Mouse (Mus musculus): Measurements from ENCODE around the gene Cacna1d. TPM values are rescaled to one million over a fixed set of nuclear protein-coding genes. Genes with fewer than 3 reads are reported as not detected.

Cacna1d gene
- total and polyA plus RNA-seq, 2 experiments: 0.55 to 0.72 TPM

GRCm38 (mm10) chr14:30362370-30362769 is 128.9 kb downstream of the Cacna1d start:
- H3K36me3 ChIP-seq (ENCODE audit: control insufficient read depth, insufficient read depth, low read length): no peaks in the 10 kb centered on the region
- no peak for TF ChIP-seq CTCF (IDR thresholded peaks at IDR 0.05; ENCODE audit: low read depth, low read length)

GRCm38 (mm10) chr14:30360478-30360877 is 130.8 kb downstream of the Cacna1d start:
- H3K4me3 ChIP-seq (ENCODE audit: insufficient read depth, low read depth, low read length): no peak overlapping the region
- TF ChIP-seq CTCF (IDR thresholded peaks at IDR 0.05; ENCODE audit: low read depth, low read length) (no peak), POLR2A (IDR thresholded peaks at IDR 0.05; ENCODE audit: extremely low read depth, insufficient read depth, low read length) (no peak)
- H3K9ac ChIP-seq (ENCODE audit: low read depth, low read length): no peak overlapping the region
- no peaks in the 10 kb centered on the region for H3K79me2 ChIP-seq (ENCODE audit: control insufficient read depth, insufficient read depth, low read length)
- 92% methylated on average over 4 of the region's 4 CpGs for WGBS
- H3K27me3 ChIP-seq (ENCODE audit: control insufficient read depth, insufficient read depth, low read length): no peaks in the 10 kb centered on the region
- no peak overlapping the region for H3K27ac ChIP-seq (replicated peaks; ENCODE audit: insufficient read depth, low read depth, low read length)
- no peak for DNase-seq (ENCODE audit: extremely low read depth, low read depth, low spot score)
- H3K4me1 ChIP-seq (ENCODE audit: control insufficient read depth, insufficient read depth, low read length): no peaks in the 10 kb centered on the region
- no peaks in the 10 kb centered on the region for H3K36me3 ChIP-seq (ENCODE audit: control insufficient read depth, insufficient read depth, low read length)

More at GRCm38 (mm10) chr14:30362370-30362769, 128.9 kb downstream of the Cacna1d start:
- no peak for DNase-seq (ENCODE audit: extremely low read depth, low read depth, low spot score)
- no peak overlapping the region for H3K9ac ChIP-seq (ENCODE audit: low read depth, low read length)
- no peaks in the 10 kb centered on the region for H3K79me2 ChIP-seq (ENCODE audit: control insufficient read depth, insufficient read depth, low read length)
- no peaks in the 10 kb centered on the region for H3K4me1 ChIP-seq (ENCODE audit: control insufficient read depth, insufficient read depth, low read length)
- no peak overlapping the region for H3K4me3 ChIP-seq (ENCODE audit: insufficient read depth, low read depth, low read length)
- no peak overlapping the region for H3K27ac ChIP-seq (replicated peaks; ENCODE audit: insufficient read depth, low read depth, low read length)
- 92% methylated on average over 4 of the region's 4 CpGs for WGBS
- H3K27me3 ChIP-seq (ENCODE audit: control insufficient read depth, insufficient read depth, low read length): no peaks in the 10 kb centered on the region

DNA sequence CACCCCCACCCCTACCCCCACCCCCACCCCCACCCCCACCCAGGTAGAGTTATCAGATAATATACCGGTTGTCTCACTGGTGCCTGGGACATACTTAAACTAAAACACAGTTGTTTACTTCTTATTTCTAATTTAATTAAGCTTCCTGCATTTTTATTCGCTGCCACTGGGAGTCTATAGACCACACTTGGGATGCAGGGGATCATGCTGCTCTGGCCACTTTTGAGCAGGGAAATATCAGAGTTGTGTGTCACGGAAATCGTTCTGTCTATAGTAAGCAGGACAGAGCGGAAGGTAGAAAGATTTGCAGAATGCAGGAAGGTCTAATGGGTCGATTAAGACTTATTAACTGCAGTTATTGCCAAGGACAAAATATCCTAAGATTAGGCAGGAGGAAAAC is 131.3 kb downstream of the Cacna1d start:
- Histone ChIP-seq H3K27ac (replicated peaks; ENCODE audit: insufficient read depth, low read depth, low read length) (no peak overlapping the region), H3K79me2 (ENCODE audit: control insufficient read depth, insufficient read depth, low read length) (no peaks in the 10 kb centered on the region), H3K4me3 (ENCODE audit: insufficient read depth, low read depth, low read length) (no peak overlapping the region), H3K36me3 (ENCODE audit: control insufficient read depth, insufficient read depth, low read length) (no peaks in the 10 kb centered on the region), H3K27me3 (ENCODE audit: control insufficient read depth, insufficient read depth, low read length) (no peaks in the 10 kb centered on the region), H3K4me1 (ENCODE audit: control insufficient read depth, insufficient read depth, low read length) (no peaks in the 10 kb centered on the region), H3K9ac (ENCODE audit: low read depth, low read length) (no peak overlapping the region)
- WGBS: 70% methylated on average over 6 of the region's 6 CpGs
- TF ChIP-seq CTCF (IDR thresholded peaks at IDR 0.05; ENCODE audit: low read depth, low read length): no peak
- no peak for TF ChIP-seq POLR2A (IDR thresholded peaks at IDR 0.05; ENCODE audit: extremely low read depth, insufficient read depth, low read length)
- DNase-seq (ENCODE audit: extremely low read depth, low read depth, low spot score): no peak

GRCm38 (mm10) chr14:30358028-30358427 is 133.2 kb downstream of the Cacna1d start:
- H3K27me3 ChIP-seq (ENCODE audit: control insufficient read depth, insufficient read depth, low read length): peaks cover 2% of the 10 kb centered on the region; the same call in 1 of the 2 replicates
- no peak for TF ChIP-seq CTCF (IDR thresholded peaks at IDR 0.05; ENCODE audit: low read depth, low read length)
- TF ChIP-seq POLR2A (IDR thresholded peaks at IDR 0.05; ENCODE audit: extremely low read depth, insufficient read depth, low read length): no peak

GRCm38 (mm10) chr14:30356456-30356855 is 134.8 kb downstream of the Cacna1d start:
- Histone ChIP-seq H3K27me3 (ENCODE audit: control insufficient read depth, insufficient read depth, low read length) (peaks cover 2% of the 10 kb centered on the region; the same call in 1 of the 2 replicates), H3K79me2 (ENCODE audit: control insufficient read depth, insufficient read depth, low read length) (no peaks in the 10 kb centered on the region), H3K9ac (ENCODE audit: low read depth, low read length) (no peak overlapping the region), H3K4me1 (ENCODE audit: control insufficient read depth, insufficient read depth, low read length) (0 out of 2 replicates have a peak, but pooled peaks cover 2% of the 10 kb centered on the region), H3K4me3 (ENCODE audit: insufficient read depth, low read depth, low read length) (no peak overlapping the region), H3K36me3 (ENCODE audit: control insufficient read depth, insufficient read depth, low read length) (no peaks in the 10 kb centered on the region), H3K27ac (replicated peaks; ENCODE audit: insufficient read depth, low read depth, low read length) (no peak overlapping the region)
- WGBS: 85% methylated on average over 3 of the region's 3 CpGs
- DNase-seq (ENCODE audit: extremely low read depth, low read depth, low spot score): no peak
- TF ChIP-seq POLR2A (IDR thresholded peaks at IDR 0.05; ENCODE audit: extremely low read depth, insufficient read depth, low read length) (no peak), CTCF (IDR thresholded peaks at IDR 0.05; ENCODE audit: low read depth, low read length) (no peak)

More at GRCm38 (mm10) chr14:30358028-30358427, 133.2 kb downstream of the Cacna1d start:
- no peaks in the 10 kb centered on the region for H3K4me1 ChIP-seq (ENCODE audit: control insufficient read depth, insufficient read depth, low read length)
- H3K79me2 ChIP-seq (ENCODE audit: control insufficient read depth, insufficient read depth, low read length): no peaks in the 10 kb centered on the region
- no peak overlapping the region for H3K27ac ChIP-seq (replicated peaks; ENCODE audit: insufficient read depth, low read depth, low read length)
- H3K9ac ChIP-seq (ENCODE audit: low read depth, low read length): no peak overlapping the region
- no peak overlapping the region for H3K4me3 ChIP-seq (ENCODE audit: insufficient read depth, low read depth, low read length)
- DNase-seq (ENCODE audit: extremely low read depth, low read depth, low spot score): no peak
- WGBS: 77% methylated on average over 1 of the region's 1 CpGs
- no peaks in the 10 kb centered on the region for H3K36me3 ChIP-seq (ENCODE audit: control insufficient read depth, insufficient read depth, low read length)

DNA sequence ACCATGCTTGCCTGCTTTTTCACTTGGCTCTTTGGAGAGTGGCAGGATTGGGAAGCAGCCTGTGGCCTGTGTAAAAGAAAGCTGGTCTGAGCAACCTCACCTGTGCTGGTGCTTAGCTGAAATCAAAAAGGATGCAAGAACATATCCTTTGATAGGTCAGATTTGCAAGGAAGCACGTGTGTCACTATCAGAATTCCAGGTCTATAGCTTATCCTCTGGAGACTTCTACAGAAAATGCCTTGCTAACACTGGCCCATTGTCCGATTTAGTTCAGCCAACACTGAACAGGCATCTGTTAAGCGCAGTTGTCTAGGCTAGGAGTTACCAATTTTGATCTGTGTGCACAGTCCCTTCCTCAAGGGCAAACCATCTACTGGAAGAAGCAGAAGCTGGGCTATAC is 136.5 kb downstream of the Cacna1d start:
- Histone ChIP-seq H3K36me3 (ENCODE audit: control insufficient read depth, insufficient read depth, low read length) (no peaks in the 10 kb centered on the region), H3K4me1 (ENCODE audit: control insufficient read depth, insufficient read depth, low read length) (0 out of 2 replicates have a peak, but pooled peaks cover 2% of the 10 kb centered on the region), H3K9ac (ENCODE audit: low read depth, low read length) (no peak overlapping the region), H3K27ac (replicated peaks; ENCODE audit: insufficient read depth, low read depth, low read length) (no peak overlapping the region), H3K27me3 (ENCODE audit: control insufficient read depth, insufficient read depth, low read length) (peaks cover 2% of the 10 kb centered on the region; the same call in 1 of the 2 replicates), H3K79me2 (ENCODE audit: control insufficient read depth, insufficient read depth, low read length) (no peaks in the 10 kb centered on the region), H3K4me3 (ENCODE audit: insufficient read depth, low read depth, low read length) (no peak overlapping the region)
- no peak for DNase-seq (ENCODE audit: extremely low read depth, low read depth, low spot score)
- TF ChIP-seq POLR2A (IDR thresholded peaks at IDR 0.05; ENCODE audit: extremely low read depth, insufficient read depth, low read length) (no peak), CTCF (IDR thresholded peaks at IDR 0.05; ENCODE audit: low read depth, low read length) (no peak)
- WGBS: 77% methylated on average over 3 of the region's 3 CpGs

Data from liver, adult 2 months (tissue).